Mouse (Mus musculus) embryonic fibroblast, embryonic 13.5 days (primary cell): ENCODE data around the gene Rfwd3.
"Not testable (repeated sequence)": the region's sequence is repeated elsewhere in the genome, so short reads cannot be mapped to it uniquely, and the experiment has no call there.

Experiments
- CTCF ChIP-seq: IDR thresholded peaks from 2 replicates; pipeline ENCODE4 v1.5.1; 2011; ENCODE audit warnings: mild to moderate bottlenecking, control low read depth, low read length, moderate library complexity, borderline replicate concordance; ENCODE audit not compliant: insufficient read depth
- POLR2A ChIP-seq: IDR thresholded peaks from 2 replicates; pipeline ENCODE4 v1.6.1; 2011; ENCODE audit warnings: low read depth, mild to moderate bottlenecking, control low read depth, low read length, moderate library complexity

DNA sequence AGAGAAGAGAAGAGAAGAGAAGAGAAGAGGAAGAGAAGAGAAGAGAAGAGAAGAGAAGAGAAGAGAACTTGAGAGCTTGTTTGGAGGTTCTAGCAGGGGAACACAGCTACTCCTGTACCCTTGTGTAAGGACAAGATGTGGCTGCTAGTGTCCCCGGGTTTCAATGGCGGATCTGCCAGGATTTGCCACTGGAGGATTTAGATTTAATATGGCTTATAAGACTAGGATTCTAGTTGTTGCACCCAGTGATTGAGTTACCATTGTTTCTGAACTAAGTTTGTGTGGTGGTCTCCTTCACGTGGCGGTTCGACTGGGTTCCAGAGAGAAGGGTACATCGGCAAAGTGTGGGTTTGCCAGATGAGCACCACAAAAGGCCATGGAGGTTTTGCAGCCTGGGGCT is 13.9 kb upstream of the Rfwd3 start:
- not testable (repeated sequence) for TF ChIP-seq CTCF, POLR2A
